Mouse (Mus musculus) layer of hippocampus, adult 2 months (tissue): ENCODE measurements around the gene Lgals12. TPM values are rescaled to one million over a fixed set of nuclear protein-coding genes. Genes with fewer than 3 reads are reported as not detected.

Experiments used
- DNase-seq, 2 experiments: peaks; one replicate each; pipeline ENCODE4 v3.0.0; 2022; ENCODE audit warnings: low spot score in 2 of 2
- H3K27ac ChIP-seq: fragments of 200-600 bp; 2 replicates; pipeline ENCODE4 v1.8.1; 2022
- H3K4me3 ChIP-seq: fragments of 200-600 bp; 2 replicates; pipeline ENCODE4 v1.8.1; 2022; ENCODE audit warnings: mild to moderate bottlenecking
- CTCF ChIP-seq: fragments of 200-600 bp; conservative IDR thresholded peaks from 2 replicates; pipeline ENCODE4 v1.8.1; 2022; ENCODE audit warnings: antibody characterized with exemption, mild to moderate bottlenecking, moderate library complexity
- total RNA-seq, 2 experiments: library from RNA; stranded (reverse); gene quantifications; 2 replicates each; pipeline ENCODE4 v1.2.3; 2021

Gene Lgals12
- total RNA-seq, 2 experiments from 2014 or later: 0.13 to 0.17 TPM

DNA sequence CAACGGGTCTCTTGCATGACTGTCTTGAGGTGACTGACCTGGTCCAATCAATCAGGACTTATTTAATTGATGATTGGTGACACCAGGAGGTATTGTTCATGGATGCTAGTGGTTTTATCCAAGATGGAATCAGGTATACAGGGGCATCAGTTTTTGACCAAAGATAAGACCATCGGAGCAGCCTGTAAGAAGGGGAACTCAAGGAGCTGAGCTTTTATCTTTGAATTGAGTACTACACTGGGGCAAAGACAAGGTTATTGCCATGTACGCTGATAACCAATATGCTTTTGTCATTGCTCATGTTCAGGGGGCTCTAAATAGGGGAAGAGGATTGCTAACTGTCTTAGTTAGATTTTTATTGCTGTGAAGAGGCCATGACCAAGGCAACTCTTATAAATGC lies 58.1 kb downstream of the Lgals12 start:
- no peak for DNase-seq
- no peak for TF ChIP-seq CTCF
- Histone ChIP-seq H3K27ac (no peak overlapping the region), H3K4me3 (no peak overlapping the region)

Other genes starting within 250 kb of the Lgals12 start
- 10 to 100 TPM; 30.2 to 31.7 TPM for gene Spindoc, start 224.2 kb downstream of the Lgals12 start, total RNA-seq
- gene 2700081O15Rik, start 189.6 kb downstream of the Lgals12 start, total RNA-seq: 10 to 100 TPM; 45.7 to 47.4 TPM
- gene Rtn3, start 123.9 kb downstream of the Lgals12 start, total RNA-seq: 100 to 1,000 TPM; 733 to 764 TPM
- gene Atl3, start 113.2 kb downstream of the Lgals12 start, total RNA-seq: 10 to 100 TPM; 20.5 to 23.0 TPM
- 10 to 100 TPM; 29.8 to 34.2 TPM for gene Pla2g16, start 49.7 kb downstream of the Lgals12 start, total RNA-seq
- not detected for gene Hrasls5, start 5.3 kb upstream of the Lgals12 start, total RNA-seq
- not detected for gene Slc22a19, start 104.1 kb upstream of the Lgals12 start, total RNA-seq
- gene Slc22a26, start 195.5 kb upstream of the Lgals12 start, total RNA-seq: not detected